Mouse (Mus musculus) right cerebral cortex, postnatal 4 days (tissue): ENCODE measurements around the gene Cacna1c.

Source experiments
- DNase-seq: peaks from one replicate; pipeline ENCODE4 v3.0.0-alpha.2; 2022

Cacna1c gene

GRCm38 (mm10) chr6:119087919-119088318, 108.3 kb downstream of the Cacna1c start:
- DNase-seq, result no peak

- DNase-seq, result no peak
Measured at GRCm38 (mm10) chr6:119085789-119086188, 110.4 kb downstream of the Cacna1c start.

GRCm38 (mm10) chr6:119084532-119084931, 111.7 kb downstream of the Cacna1c start:
- DNase-seq, result no peak

- DNase-seq, result no peak
Measured at GRCm38 (mm10) chr6:119083559-119083958, 112.7 kb downstream of the Cacna1c start.

DNA sequence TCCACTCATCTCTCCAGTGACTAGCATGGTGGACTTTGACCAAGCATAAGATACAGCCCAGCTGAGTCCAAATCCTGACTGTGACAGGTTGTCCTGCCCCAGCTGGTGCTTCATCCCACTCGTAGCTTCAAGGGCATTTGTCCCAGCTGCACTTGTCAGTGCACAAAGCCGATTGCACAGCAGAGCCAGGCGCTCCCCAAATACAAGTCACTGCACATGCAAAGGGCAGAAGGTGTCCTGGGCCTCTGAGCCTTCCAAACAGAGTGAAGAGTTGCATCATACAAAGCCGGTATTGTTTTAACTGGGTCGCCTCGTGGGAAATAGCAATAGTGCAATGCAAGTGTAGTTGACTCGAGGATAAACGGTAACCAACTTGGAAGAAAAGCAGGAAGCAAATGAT, 113.6 kb downstream of the Cacna1c start:
- no peak for DNase-seq

DNA sequence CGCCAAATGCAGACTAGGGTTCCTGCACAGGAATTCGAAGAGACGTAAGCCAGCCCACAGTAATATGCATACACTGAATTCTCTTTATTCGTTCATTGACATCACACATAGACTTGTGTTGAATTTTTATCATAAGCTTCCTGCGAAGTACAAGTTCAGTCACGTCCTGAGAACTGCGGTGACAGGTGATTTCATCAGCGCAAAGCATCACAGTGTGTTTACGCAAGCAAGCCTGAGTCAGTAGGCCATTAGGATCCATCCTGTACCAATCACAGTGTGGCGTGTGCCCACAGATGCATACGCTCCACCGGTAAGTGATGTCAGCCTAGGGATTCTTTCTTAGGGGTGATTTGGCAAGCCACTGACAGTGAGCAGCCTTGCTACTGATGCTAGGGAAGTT, 114.6 kb downstream of the Cacna1c start:
- no peak for DNase-seq

GRCm38 (mm10) chr6:119079626-119080025, 116.6 kb downstream of the Cacna1c start:
- no peak for DNase-seq

DNA sequence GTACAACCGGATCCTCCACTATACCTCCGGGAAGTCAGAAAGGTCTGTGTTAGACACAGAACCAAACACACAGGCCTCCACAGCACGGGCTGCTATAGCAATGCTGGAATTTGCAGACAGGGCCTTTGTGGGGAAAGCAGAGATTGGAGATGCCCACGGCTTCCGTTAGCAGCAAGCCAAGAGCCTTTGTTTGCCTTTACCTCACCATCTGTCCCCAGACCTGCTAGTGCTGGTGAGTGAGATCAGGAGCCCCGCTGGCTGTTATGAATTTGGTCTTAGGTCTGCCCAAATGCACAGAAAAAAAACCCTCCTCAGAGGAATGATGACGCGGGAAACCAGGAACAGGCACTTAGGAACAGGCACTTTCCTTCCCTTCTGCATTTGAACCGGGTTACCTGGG, 117.3 kb downstream of the Cacna1c start:
- no peak for DNase-seq

DNA sequence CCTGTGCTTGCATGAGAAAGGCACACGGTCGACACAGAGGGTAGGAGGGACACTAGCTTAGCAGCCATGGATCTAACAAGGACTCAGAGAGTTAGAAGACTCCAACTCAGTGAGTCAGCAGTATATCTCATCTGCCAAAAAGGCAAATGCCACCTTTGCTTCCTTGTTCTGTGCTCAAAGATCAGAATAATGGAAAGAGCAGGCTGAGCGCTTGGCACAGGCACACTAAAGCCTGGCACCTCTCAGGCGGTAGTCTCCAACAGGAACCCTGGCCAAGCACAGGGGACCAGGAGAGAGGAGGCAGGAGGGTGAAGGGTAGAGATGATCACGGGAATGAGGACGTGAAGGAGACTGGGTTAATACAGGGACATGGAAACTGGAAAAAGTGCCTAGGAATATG, 119.0 kb downstream of the Cacna1c start:
- DNase-seq, result no peak

DNA sequence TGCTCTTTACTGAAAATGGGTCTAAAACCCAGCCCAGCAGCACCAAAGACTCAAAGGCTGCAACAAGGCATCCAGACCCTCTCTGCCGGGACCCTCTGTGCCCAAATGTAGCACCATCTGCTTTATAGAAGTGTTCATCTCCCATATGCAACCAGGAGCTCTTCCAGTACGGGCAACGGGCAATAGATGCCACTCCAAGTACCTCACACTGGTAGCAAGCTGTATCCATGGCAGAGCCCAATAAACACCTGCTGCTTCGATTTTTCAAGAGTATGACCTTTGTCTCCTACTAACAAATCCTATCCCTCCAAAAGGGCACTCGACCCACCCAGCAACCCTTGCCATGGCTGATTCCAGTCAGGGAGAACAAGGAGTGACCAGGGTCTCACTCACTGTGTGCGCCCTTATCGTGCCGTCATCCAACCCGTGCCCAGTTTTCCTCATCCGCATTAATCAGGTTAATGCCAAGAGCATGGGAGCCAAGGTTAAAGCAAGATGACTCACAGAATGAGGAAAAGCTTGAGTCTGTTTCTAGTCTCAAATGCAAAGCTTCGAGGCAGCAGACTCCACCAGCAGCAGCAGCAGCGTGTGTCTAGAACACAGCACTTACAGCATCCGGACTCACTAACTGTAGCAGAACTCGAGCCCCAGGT, 122.7 kb downstream of the Cacna1c start:
- no peak for DNase-seq

GRCm38 (mm10) chr6:119072772-119073171, 123.4 kb downstream of the Cacna1c start:
- DNase-seq, result no peak

DNA sequence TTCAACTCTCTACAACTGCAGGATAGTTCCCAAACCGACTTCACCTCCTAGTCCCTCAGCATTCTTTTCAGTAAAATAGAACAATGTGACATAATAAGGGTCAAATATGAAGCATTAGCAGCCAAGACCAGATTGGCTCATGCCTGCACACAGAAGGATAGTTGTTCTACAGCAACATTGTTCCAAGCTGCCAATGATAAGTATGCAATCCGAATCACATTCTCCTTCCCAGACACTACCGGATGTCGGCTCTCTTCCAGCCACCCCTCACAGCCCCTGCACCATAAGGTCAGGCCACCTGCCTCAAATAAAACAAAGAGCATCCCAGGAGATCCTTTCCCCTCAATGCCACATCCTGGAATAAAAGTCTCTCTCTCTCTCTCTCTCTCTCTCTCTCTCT, 125.4 kb downstream of the Cacna1c start:
- no peak for DNase-seq

- no peak for DNase-seq
Measured at GRCm38 (mm10) chr6:119070351-119070750, 125.9 kb downstream of the Cacna1c start.

- no peak for DNase-seq
Measured at GRCm38 (mm10) chr6:119069145-119069544, 127.1 kb downstream of the Cacna1c start.

DNA sequence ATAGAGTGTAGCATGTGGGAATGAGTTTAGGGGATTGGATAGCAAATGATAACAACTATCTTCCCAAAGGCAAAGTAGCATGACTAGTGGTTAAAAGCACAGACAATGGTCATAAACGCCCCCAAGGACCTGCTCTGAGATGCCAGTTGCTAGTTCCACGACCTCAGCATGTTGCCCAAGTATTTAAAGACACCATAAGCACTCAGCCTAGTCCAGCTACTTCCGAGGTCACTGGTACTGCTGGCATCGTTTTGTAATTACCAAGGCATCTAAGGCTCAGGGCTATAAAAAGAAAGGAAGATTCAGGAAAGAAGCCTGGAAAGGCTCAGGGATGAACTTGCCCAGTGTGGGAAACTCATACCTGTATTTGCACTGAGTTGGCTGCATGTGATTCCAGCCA, 127.6 kb downstream of the Cacna1c start:
- no peak for DNase-seq

DNA sequence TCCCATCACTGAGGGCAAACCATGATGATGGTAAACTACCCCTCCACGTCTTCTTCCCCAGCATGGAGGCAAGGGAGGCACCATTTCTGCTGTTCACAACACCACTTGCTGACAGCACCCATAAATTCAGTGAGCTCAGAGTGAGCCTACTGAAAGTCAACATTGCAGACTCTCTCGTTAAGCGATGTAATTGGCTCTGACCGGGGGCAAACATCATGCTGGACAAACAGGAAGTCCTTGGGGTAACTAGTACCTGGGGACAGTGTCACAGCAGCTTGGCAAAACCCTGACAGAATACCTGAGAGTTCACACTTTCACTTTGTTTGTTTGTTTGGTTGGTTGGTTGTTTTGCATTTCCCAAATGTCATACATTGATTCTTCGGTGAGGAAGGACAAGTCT, 131.3 kb downstream of the Cacna1c start:
- DNase-seq, result no peak

DNA sequence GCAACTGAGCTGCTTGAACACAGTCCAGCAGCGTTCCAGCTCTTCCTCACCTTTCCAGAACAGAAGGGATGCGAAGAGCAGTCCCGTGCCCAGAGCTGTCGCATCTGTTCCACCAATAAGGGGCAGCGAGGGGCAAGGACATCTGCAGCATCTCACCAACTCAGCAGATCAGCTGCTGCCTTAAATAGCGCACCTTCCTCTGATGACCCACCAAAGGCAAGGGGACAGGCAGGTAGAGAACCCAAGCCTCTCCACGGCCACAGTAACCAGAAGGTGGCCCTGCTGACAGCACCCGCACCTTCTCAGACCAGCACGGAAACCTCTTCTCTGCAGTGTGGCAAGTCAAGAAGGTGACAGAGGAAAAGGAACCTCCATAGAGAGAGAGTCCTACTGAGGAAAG, 131.8 kb downstream of the Cacna1c start:
- DNase-seq, result no peak

DNA sequence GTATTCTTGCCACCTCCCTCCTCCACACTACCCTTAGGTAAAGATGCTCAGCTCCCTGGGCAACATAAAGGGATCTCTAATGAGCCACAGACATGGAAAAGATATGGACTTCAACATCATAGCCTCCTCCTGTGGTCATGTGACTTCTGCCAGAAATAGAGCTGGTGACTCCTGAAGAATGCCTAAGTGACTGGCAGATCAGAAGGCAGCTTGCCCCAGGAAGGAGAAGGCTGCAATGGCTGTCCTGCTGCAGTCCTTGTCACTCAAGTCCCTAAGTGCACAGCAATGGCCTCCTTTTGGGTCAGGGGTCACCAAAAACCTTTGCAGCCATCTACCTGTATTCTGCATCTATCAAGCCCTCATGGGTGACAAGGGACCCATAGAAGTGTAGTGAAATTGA, 133.5 kb downstream of the Cacna1c start:
- no peak for DNase-seq

- no peak for DNase-seq
Measured at GRCm38 (mm10) chr6:119058896-119059295, 137.3 kb downstream of the Cacna1c start.

DNA sequence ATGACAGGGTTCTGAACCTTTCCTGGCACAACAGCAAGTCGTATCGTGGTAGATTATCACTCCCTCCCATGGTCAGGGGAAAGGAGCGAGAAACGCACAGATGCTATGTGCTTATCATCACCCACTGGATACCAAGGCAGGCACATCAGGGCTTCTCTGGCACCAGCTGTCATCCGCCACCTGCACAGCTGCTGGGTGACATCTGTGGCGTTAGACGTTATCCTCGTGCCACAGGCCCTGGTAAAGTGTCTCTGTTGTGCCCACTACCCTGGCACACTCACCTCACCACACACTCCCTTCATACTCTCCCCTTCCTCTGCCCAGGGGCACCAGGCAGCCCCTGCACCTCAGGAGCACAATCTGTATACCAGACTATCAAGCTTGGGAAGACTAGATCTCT, 137.8 kb downstream of the Cacna1c start:
- DNase-seq, result no peak

GRCm38 (mm10) chr6:119057076-119057479, 139.1 kb downstream of the Cacna1c start:
- DNase-seq, result peak; percentile 54

GRCm38 (mm10) chr6:119052801-119053200, 143.4 kb downstream of the Cacna1c start:
- no peak for DNase-seq

GRCm38 (mm10) chr6:119052366-119052765, 143.9 kb downstream of the Cacna1c start:
- no peak for DNase-seq

- DNase-seq, result no peak
Measured at GRCm38 (mm10) chr6:119051721-119052120, 144.5 kb downstream of the Cacna1c start.

- no peak for DNase-seq
Measured at GRCm38 (mm10) chr6:119047340-119047739, 148.9 kb downstream of the Cacna1c start.

DNA sequence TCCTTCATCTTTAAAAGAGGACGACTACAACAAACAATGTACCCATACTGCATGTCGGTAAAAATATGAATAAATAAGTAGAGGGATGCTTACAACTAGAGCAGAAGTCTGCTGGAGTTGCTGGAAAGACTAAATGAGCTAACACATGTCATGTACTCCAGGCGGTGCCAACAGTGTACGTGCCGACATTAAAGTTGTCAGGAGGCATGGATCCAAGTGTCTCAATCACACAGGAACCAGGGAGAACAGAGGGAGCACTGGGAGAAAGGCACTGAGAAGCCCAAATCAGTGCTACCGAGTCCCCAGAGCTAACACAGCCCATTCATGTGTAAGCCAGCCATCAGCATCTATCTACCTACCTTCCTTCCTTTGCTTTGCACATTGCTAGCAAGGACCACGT, 150.7 kb downstream of the Cacna1c start:
- no peak for DNase-seq
